Mouse (Mus musculus): ENCODE measurements around the gene Dgkb. TPM values are rescaled to one million over a fixed set of nuclear protein-coding genes. Genes with fewer than 3 reads are reported as not detected.

Gene Dgkb
- polyA plus RNA-seq, 1 experiment from 2014 or later: 1.4 TPM

DNA sequence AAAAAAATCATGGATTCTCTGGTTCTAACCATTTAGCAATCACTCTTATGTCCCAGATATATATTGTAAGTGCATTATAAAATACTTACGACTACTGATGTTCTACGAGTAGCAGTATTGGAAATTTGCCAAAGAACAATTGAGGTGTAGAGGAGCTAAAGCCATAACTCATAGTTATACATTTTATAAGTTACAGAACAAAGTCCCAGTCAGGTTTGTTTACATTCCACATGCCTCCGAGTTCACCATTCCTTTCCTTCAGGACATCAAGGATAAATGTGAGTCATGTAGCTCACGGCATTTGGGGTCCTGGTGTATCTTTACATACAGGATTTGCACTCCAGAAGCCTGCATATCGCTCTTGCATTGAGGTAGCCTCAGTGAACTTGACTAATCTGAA is 570.7 kb downstream of the Dgkb start:
- Histone ChIP-seq H3K36me3 (no peaks in the 10 kb centered on the region), H3K4me1 (no peaks in the 10 kb centered on the region), H3K27ac (no peak overlapping the region), H3K4me3 (replicated peaks) (no peak overlapping the region), H3K9me3 (replicated peaks) (no peaks in the 10 kb centered on the region), H3K27me3 (no peaks in the 10 kb centered on the region), H3K4me2 (no peak overlapping the region), H3K9ac (no peak overlapping the region)
- no peak for ATAC-seq (replicated peaks; ENCODE audit: low FRiP score)
- 52% methylated on average over 5 of the region's 5 CpGs for WGBS

DNA sequence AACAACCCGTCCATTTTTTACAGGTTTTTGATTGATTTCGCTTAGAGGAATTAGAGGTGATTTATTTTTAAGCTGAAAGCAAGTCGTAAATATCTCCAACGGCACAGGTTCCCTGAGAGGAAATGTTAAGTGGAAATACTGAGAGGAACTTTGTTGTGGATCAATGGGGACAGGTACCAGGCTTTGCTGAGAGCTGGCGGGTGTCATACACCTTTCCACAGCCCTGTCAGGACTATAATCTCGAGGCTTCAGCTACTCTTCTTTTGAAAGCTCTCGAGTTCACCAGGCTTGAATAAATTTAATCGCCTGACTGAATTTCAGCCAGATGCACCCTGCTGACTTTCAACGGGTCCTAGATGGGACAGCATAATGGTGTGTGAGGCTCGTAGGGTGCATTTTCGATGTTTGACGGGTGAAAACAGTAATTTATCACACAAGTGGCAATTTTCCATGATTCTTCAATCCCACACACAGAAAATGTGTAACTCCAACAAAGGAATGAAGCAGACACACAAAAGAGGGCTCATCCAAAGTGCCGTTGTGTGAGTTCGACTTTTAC is 580.3 kb downstream of the Dgkb start:
- H3K4me3 ChIP-seq (replicated peaks): no peak overlapping the region
- H3K27me3 ChIP-seq: no peaks in the 10 kb centered on the region
- H3K4me1 ChIP-seq: 0 out of 2 replicates have a peak, but pooled peaks cover 2% of the 10 kb centered on the region
- 51% methylated on average over 14 of the region's 14 CpGs for WGBS
- no peak overlapping the region for H3K9ac ChIP-seq
- no peak for ATAC-seq (replicated peaks; ENCODE audit: low FRiP score)
- H3K36me3 ChIP-seq: no peaks in the 10 kb centered on the region
- H3K9me3 ChIP-seq (replicated peaks): no peaks in the 10 kb centered on the region
- no peak overlapping the region for H3K4me2 ChIP-seq
- no peak overlapping the region for H3K27ac ChIP-seq

DNA sequence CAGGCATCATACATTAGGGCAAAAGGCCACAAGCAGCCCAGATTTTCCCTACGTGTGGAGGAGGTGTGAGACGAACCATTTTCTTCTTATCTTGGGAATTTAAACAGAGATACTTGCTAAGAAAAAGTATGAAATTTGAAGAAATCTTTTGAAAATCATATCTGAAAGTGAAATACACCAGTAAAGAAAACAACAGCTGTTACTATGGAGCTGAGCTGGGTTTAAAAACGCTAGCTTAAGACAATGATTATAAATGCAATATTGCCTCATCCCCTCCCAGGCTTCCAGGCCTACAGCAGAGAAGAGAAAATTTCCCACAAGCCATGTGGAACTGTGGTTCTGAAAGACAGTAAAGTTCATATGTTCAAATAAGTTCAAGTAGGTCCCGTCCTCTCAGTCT is 582.6 kb downstream of the Dgkb start:
- WGBS: 83% methylated on average over 4 of the region's 4 CpGs
- Histone ChIP-seq H3K4me1 (0 out of 2 replicates have a peak, but pooled peaks cover 2% of the 10 kb centered on the region), H3K27ac (no peak overlapping the region), H3K9ac (no peak overlapping the region), H3K27me3 (no peaks in the 10 kb centered on the region), H3K4me3 (replicated peaks) (no peak overlapping the region), H3K4me2 (no peak overlapping the region), H3K9me3 (replicated peaks) (no peaks in the 10 kb centered on the region), H3K36me3 (no peaks in the 10 kb centered on the region)
- ATAC-seq (replicated peaks; ENCODE audit: low FRiP score): no peak

DNA sequence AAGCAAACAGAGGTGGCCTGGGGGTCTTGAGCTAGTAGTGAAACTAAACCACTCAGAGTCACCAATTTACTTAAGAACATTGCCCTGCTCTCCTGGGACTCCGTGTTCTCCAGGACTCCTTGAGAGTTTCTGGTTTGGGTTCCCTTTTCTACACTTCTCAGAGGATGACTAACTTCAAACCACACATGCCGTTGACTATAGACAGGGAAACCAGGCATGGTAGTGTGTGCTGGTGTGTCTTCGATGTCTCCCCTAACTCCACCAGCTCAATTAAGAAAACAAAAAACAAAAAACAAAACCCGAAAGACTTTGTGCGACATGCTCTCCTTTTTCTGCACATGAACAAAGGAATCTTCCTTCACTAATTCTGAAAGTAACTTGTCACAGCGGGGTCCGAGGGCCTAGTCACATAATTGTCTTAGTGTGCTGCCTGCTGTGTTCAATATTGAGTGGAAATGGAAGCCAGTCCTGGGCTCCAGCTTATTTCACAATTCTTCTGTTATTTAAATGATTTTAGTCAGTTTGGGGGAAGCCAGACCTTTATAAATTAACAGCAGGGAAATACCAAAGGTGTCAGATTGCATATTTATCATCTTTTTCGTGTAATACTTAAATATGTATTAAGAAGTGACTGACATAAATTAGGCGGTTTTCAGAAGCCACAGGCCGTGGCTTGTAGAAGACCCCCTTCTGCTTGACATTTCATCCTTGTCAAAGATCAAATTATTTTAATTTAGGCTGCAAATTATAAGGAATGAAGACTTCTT is 618.0 kb downstream of the Dgkb start:
- ATAC-seq (replicated peaks; ENCODE audit: low FRiP score): no peak
- no peaks in the 10 kb centered on the region for H3K27me3 ChIP-seq
- H3K4me2 ChIP-seq: no peak overlapping the region
- no peaks in the 10 kb centered on the region for H3K36me3 ChIP-seq
- H3K4me1 ChIP-seq: no peaks in the 10 kb centered on the region
- 79% methylated on average over 10 of the region's 10 CpGs for WGBS
- H3K9ac ChIP-seq: no peak overlapping the region
- H3K27ac ChIP-seq: no peak overlapping the region
- H3K9me3 ChIP-seq (replicated peaks): no peaks in the 10 kb centered on the region
- no peak overlapping the region for H3K4me3 ChIP-seq (replicated peaks)

DNA sequence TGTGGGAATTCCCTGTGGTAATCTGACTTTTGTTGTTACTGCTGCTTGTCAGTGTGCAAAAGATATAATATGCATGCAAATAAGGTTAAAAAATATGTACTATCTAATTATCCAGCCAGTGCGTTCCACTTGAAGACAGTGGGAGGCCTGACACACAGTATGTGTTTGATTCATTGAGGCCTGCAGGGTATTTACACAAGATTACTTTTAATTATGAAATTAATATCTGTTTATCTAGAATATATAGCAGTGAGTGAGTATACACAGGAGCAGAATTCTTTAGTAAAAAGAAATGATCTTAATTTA is 618.6 kb downstream of the Dgkb start:
- no peak for ATAC-seq (replicated peaks; ENCODE audit: low FRiP score)
- Histone ChIP-seq H3K4me1 (no peaks in the 10 kb centered on the region), H3K4me3 (replicated peaks) (no peak overlapping the region), H3K36me3 (no peaks in the 10 kb centered on the region), H3K9ac (no peak overlapping the region), H3K4me2 (no peak overlapping the region), H3K9me3 (replicated peaks) (no peaks in the 10 kb centered on the region), H3K27ac (no peak overlapping the region), H3K27me3 (no peaks in the 10 kb centered on the region)
- 70% methylated on average over 1 of the region's 1 CpGs for WGBS

DNA sequence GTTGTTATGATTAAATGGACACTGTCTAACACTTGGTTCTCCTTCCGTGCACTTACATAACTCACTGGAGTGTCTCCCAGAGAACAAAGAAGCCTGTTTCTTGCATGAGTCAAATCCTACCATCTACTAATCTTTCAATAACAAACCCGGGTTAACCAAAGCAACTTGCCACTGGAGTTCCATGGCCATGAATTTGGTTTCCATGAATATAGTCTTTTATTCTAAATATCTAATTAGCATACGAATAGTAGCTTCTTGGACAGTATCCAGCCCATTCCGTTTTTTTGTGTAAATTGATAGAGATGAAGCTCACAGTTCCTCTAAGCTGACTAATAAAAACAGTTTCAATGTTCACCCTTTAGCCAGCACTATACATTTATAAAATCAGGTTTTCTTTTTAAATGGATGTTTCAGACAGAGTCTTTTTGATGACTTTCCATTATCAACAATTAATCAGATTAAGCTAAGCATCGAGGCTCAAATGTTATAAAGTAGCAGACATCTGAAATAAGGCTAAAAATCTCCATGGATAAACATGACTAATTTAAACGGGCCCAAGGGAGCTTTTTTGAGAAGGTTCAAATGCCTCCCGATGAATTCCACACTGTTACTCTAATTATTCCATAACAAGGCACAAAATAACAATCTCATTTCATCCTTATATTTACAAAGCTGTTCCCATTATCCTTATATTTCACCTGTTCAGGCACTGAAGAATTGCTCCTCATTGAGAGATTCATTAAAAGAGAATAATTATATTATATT is 633.0 kb downstream of the Dgkb start:
- H3K27ac ChIP-seq: no peak overlapping the region
- H3K4me2 ChIP-seq: no peak overlapping the region
- 73% methylated on average over 7 of the region's 7 CpGs for WGBS
- no peaks in the 10 kb centered on the region for H3K9me3 ChIP-seq (replicated peaks)
- H3K4me1 ChIP-seq: no peaks in the 10 kb centered on the region
- no peaks in the 10 kb centered on the region for H3K27me3 ChIP-seq
- no peak for ATAC-seq (replicated peaks; ENCODE audit: low FRiP score)
- H3K36me3 ChIP-seq: no peaks in the 10 kb centered on the region
- H3K4me3 ChIP-seq (replicated peaks): no peak overlapping the region
- no peak overlapping the region for H3K9ac ChIP-seq

DNA sequence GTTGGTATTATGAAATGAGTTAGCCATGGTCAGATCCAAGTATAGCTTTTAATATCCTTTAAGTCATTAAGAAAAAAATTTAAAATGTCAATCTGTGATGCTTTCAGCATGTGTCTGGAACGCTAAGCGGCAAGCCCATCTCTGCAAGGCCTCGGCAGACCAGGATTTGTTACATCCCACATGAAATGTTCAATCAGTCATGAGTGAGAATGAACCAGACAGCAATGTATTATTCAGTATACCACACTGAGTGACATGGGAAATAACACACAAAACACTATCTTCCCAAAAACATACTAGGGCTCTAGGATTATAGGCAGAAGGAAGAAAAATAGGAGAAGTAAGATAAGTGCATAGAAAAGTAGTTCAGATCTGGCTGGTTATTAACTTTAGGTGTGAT is 634.2 kb downstream of the Dgkb start:
- Histone ChIP-seq H3K4me1 (no peaks in the 10 kb centered on the region), H3K27ac (no peak overlapping the region), H3K4me2 (no peak overlapping the region), H3K9me3 (replicated peaks) (no peaks in the 10 kb centered on the region), H3K27me3 (no peaks in the 10 kb centered on the region), H3K4me3 (replicated peaks) (no peak overlapping the region), H3K9ac (no peak overlapping the region), H3K36me3 (no peaks in the 10 kb centered on the region)
- no peak for ATAC-seq (replicated peaks; ENCODE audit: low FRiP score)
- WGBS: 77% methylated on average over 3 of the region's 3 CpGs

DNA sequence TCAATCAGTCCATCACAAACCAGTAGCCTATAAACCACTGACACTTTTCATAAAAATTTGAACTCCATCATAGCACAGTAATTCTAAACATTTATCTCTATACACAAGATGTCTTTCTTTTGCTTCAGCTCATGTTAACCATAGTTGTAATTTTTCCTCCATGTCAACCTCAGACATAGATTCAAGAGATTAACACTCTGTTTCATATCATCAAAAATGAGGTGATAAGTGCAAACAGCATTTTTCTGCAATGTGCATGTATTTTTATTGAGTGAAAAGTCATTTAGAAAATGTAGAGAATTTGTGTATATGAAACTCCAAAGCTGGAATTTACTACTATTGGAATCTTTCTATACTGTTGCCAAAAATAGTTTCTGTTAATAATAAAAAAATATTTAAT is 650.7 kb downstream of the Dgkb start:
- no peak overlapping the region for H3K9ac ChIP-seq
- no peak for ATAC-seq (replicated peaks; ENCODE audit: low FRiP score)
- H3K36me3 ChIP-seq: no peaks in the 10 kb centered on the region
- H3K9me3 ChIP-seq (replicated peaks): no peaks in the 10 kb centered on the region
- H3K4me3 ChIP-seq (replicated peaks): no peak overlapping the region
- H3K4me2 ChIP-seq: no peak overlapping the region
- H3K27me3 ChIP-seq: no peaks in the 10 kb centered on the region
- no peak overlapping the region for H3K27ac ChIP-seq
- no peaks in the 10 kb centered on the region for H3K4me1 ChIP-seq

DNA sequence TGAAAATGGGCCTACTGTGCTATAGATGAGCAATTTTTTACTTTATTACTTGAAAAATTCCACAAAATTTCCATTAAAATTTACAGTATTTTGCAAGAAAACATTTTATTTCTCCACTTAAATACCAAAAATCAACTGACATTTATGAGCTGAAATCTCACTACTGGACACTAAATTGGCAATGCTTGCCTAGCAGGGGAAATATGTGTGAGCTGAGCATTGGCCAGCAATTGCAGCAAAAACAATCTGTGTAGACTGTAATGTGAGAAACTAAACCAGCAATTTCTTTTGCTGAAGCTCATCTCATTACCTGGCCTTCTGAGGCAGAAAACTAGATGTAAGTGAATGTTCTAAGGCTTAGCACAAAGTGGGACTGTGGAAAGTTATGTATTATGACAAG is 651.1 kb downstream of the Dgkb start:
- ATAC-seq (replicated peaks; ENCODE audit: low FRiP score): no peak
- Histone ChIP-seq H3K36me3 (no peaks in the 10 kb centered on the region), H3K4me1 (no peaks in the 10 kb centered on the region), H3K27me3 (no peaks in the 10 kb centered on the region), H3K27ac (no peak overlapping the region), H3K9ac (no peak overlapping the region), H3K4me2 (no peak overlapping the region), H3K9me3 (replicated peaks) (no peaks in the 10 kb centered on the region), H3K4me3 (replicated peaks) (no peak overlapping the region)

DNA sequence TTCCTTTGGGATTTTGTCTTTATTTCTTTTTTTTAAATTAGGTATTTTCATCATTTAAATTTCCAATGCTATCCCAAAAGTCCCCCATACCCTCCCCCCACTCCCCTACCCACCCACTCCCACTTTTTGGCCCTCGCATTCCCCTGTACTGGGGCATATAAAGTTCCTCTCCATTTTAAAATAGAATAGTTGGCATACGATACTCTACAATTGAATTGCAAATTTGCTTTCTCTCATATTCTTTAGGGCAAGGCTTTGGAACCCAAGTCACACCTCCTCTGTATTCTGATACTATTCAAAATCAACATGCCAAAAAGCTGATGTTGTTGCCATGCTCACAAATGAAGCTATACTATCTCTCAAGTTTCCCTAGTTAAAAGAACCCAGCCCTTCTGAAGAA is 679.7 kb downstream of the Dgkb start:
- no peaks in the 10 kb centered on the region for H3K27me3 ChIP-seq
- 86% methylated on average over 2 of the region's 2 CpGs for WGBS
- H3K9ac ChIP-seq: no peak overlapping the region
- H3K9me3 ChIP-seq (replicated peaks): no peaks in the 10 kb centered on the region
- ATAC-seq (replicated peaks; ENCODE audit: low FRiP score): no peak
- H3K36me3 ChIP-seq: no peaks in the 10 kb centered on the region
- H3K4me3 ChIP-seq (replicated peaks): no peak overlapping the region
- H3K4me2 ChIP-seq: no peak overlapping the region
- H3K4me1 ChIP-seq: no peaks in the 10 kb centered on the region
- H3K27ac ChIP-seq: no peak overlapping the region

DNA sequence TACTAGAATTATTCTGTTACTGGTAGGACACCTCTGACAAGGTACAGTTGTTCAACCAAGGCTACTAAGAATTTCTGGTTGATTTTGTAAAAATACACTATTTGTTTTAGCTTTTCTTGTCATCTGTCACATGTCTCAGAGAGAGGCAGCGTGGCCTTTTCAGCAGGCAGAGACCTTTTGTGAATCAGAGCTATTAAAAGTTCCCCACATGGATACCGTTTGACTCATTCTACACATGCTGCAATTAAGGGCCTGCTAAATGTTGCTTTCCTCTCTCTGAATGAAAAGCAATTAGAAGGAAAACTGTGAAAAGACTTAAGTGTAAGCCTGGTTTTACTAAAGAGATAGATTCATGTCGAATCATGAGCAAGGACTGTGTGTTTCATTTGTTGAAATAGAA is 683.4 kb downstream of the Dgkb start:
- Histone ChIP-seq H3K9ac (no peak overlapping the region), H3K36me3 (no peaks in the 10 kb centered on the region), H3K4me2 (no peak overlapping the region), H3K27ac (no peak overlapping the region), H3K27me3 (no peaks in the 10 kb centered on the region), H3K9me3 (replicated peaks) (no peaks in the 10 kb centered on the region), H3K4me3 (replicated peaks) (no peak overlapping the region), H3K4me1 (no peaks in the 10 kb centered on the region)
- no peak for ATAC-seq (replicated peaks; ENCODE audit: low FRiP score)
- WGBS: 60% methylated on average over 3 of the region's 3 CpGs

DNA sequence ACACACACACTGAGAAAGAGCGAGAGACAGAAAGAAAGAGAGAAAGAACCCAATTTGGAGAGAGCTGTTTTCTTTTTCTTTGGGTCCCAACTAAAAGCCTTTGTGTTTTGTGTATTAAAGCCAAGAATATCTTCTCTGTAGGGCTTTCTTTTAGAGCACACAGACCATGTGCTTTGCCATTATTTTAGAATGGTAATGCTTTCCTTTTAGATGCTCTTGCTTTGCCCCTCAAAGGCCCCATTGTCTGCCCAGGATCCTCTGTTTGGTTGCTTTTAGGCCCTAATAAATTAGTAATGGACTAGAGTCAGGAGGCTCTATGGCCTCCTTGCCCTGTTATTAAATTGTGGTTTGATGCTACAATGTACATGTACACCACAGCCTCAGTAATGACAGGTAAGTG is 690.7 kb downstream of the Dgkb start:
- ATAC-seq (replicated peaks; ENCODE audit: low FRiP score): no peak
- Histone ChIP-seq H3K9me3 (replicated peaks) (no peaks in the 10 kb centered on the region), H3K9ac (no peak overlapping the region), H3K4me2 (no peak overlapping the region), H3K4me3 (replicated peaks) (no peak overlapping the region), H3K27me3 (no peaks in the 10 kb centered on the region), H3K27ac (no peak overlapping the region), H3K4me1 (no peaks in the 10 kb centered on the region), H3K36me3 (no peaks in the 10 kb centered on the region)
- WGBS: 50% methylated on average over 1 of the region's 1 CpGs
